Mouse (Mus musculus) MEL (cell line): ENCODE measurements at regions not wholly inside any gene's neighbourhood (a gene's known extent, or its start where the extent isn't known, plus 50 kb on each side); places are given as distances from the start of the nearest gene placed in this dataset.
"Not testable (repeated sequence)": the region's sequence is repeated elsewhere in the genome, so short reads cannot be mapped to it uniquely, and the experiment has no call there.

Experiments
- DNase-seq: peaks from one replicate; pipeline ENCODE4 v3.0.0; 2011; ENCODE audit warnings: low read depth, low spot score
- H3K27ac ChIP-seq: 2 replicates; pipeline ENCODE4 v1.5.1; 2012; ENCODE audit warnings: low read depth, mild to moderate bottlenecking, control low read depth, low read length, moderate library complexity; ENCODE audit not compliant: control insufficient read depth
- H3K27me3 ChIP-seq, 2 experiments: fragments of 150-350 bp in 1 of 2; sonication (generic) in 1 of 2; 2 replicates each; pipeline ENCODE4 v1.6.1; 2012; ENCODE audit warnings: low read length in 2 of 2, mild to moderate bottlenecking in 2 of 2, improper control_type of control experiment in 1 of 2, moderate library complexity in 1 of 2; ENCODE audit not compliant: insufficient read depth in 2 of 2, control insufficient read depth in 1 of 2
- H3K36me3 ChIP-seq, 2 experiments: 2 replicates each; pipeline ENCODE4 v1.6.1; 2012 to 2014; ENCODE audit warnings: low read length in 2 of 2, improper control_type of control experiment in 1 of 2, inconsistent platforms in 1 of 2, mild to moderate bottlenecking in 1 of 2; ENCODE audit not compliant: insufficient read depth in 2 of 2, control insufficient read depth in 1 of 2
- H3K4me1 ChIP-seq, 2 experiments: fragments of 150-350 bp in 1 of 2; sonication (generic) in 1 of 2; 2 replicates each; pipeline ENCODE4 v1.6.1; 2012; ENCODE audit warnings: low read length in 2 of 2, improper control_type of control experiment in 1 of 2, mild to moderate bottlenecking in 1 of 2; ENCODE audit not compliant: insufficient read depth in 2 of 2, control insufficient read depth in 1 of 2
- H3K4me3 ChIP-seq, 2 experiments: fragments of 150-350 bp in 1 of 2; sonication (generic) in 1 of 2; 2 replicates each; pipeline ENCODE4 v1.5.1; 2012; ENCODE audit warnings: low read depth in 2 of 2, low read length in 2 of 2, mild to moderate bottlenecking in 2 of 2, moderate library complexity in 2 of 2, control low read depth in 1 of 2, improper control_type of control experiment in 1 of 2; ENCODE audit not compliant: control insufficient read depth in 1 of 2, insufficient read depth in 1 of 2
- H3K79me2 ChIP-seq: 2 replicates; pipeline ENCODE4 v1.6.1; 2012; ENCODE audit warnings: mild to moderate bottlenecking, low read length, moderate library complexity; ENCODE audit not compliant: control insufficient read depth, poor library complexity, insufficient read depth
- H3K9ac ChIP-seq: 2 replicates; pipeline ENCODE4 v1.6.1; 2012; ENCODE audit warnings: low read depth, mild to moderate bottlenecking, control low read depth, low read length, moderate library complexity; ENCODE audit not compliant: control insufficient read depth, poor library complexity, severe bottlenecking
- H3K9me3 ChIP-seq: fragments of 150-350 bp; sonication (generic); replicated peaks from 2 replicates; pipeline ENCODE4 v1.6.1; 2012; ENCODE audit warnings: mild to moderate bottlenecking, low read length, improper control_type of control experiment, moderate library complexity; ENCODE audit not compliant: insufficient read depth
- BHLHE40 ChIP-seq: IDR thresholded peaks from 2 replicates; pipeline ENCODE4 v1.6.1; 2012; ENCODE audit warnings: low read depth, mild to moderate bottlenecking, inconsistent platforms, low read length, improper control_type of control experiment, borderline replicate concordance
- CHD1 ChIP-seq: IDR thresholded peaks from 2 replicates; pipeline ENCODE4 v1.6.1; 2012; ENCODE audit warnings: low read depth, mild to moderate bottlenecking, inconsistent platforms, low read length, improper control_type of control experiment
- CTCF ChIP-seq, 3 experiments: IDR thresholded peaks in 2 of 3; conservative IDR thresholded peaks in 1 of 3; 2 replicates each; pipeline ENCODE4 v1.5.1; 2011 to 2012; ENCODE audit warnings: low read length in 3 of 3, low read depth in 2 of 3, mild to moderate bottlenecking in 2 of 3, improper control_type of control experiment in 1 of 3, inconsistent platforms in 1 of 3, mixed read lengths in 1 of 3, moderate library complexity in 1 of 3; ENCODE audit not compliant: control insufficient read depth in 1 of 3, insufficient read depth in 1 of 3, poor library complexity in 1 of 3, severe bottlenecking in 1 of 3
- ELF1 ChIP-seq: IDR thresholded peaks from 2 replicates; pipeline ENCODE4 v1.6.1; 2014; ENCODE audit warnings: low read depth, mild to moderate bottlenecking, inconsistent platforms, low read length, improper control_type of control experiment, moderate library complexity
- ETS1 ChIP-seq: IDR thresholded peaks from 2 replicates; pipeline ENCODE4 v1.6.1; 2012; ENCODE audit warnings: low read depth, mild to moderate bottlenecking, inconsistent platforms, low read length, improper control_type of control experiment, moderate library complexity
- GATA1 ChIP-seq: IDR thresholded peaks from 2 replicates; pipeline ENCODE4 v1.6.1; 2011; ENCODE audit warnings: low read depth, low read length, improper control_type of control experiment
- MAFK ChIP-seq: IDR thresholded peaks from 2 replicates; pipeline ENCODE4 v1.6.1; 2011; ENCODE audit warnings: low read depth, mild to moderate bottlenecking, low read length, improper control_type of control experiment, borderline replicate concordance
- MEF2A ChIP-seq: IDR thresholded peaks from 2 replicates; pipeline ENCODE4 v1.6.1; 2014; ENCODE audit warnings: low read depth, mild to moderate bottlenecking, inconsistent platforms, low read length, improper control_type of control experiment; ENCODE audit not compliant: poor library complexity, insufficient replicate concordance, severe bottlenecking; ENCODE audit errors: extremely low read depth
- NELFE ChIP-seq: IDR thresholded peaks from 2 replicates; pipeline ENCODE4 v1.6.1; 2011; ENCODE audit warnings: low read depth, low read length, improper control_type of control experiment
- POLR2A ChIP-seq, 2 experiments: IDR thresholded peaks; 2 replicates each; pipeline ENCODE4 v1.6.1; 2011 to 2012; ENCODE audit warnings: low read length in 2 of 2, mild to moderate bottlenecking in 2 of 2, control low read depth in 1 of 2, improper control_type of control experiment in 1 of 2, low read depth in 1 of 2, moderate library complexity in 1 of 2; ENCODE audit not compliant: control insufficient read depth in 1 of 2, insufficient read depth in 1 of 2, poor library complexity in 1 of 2
- POLR2AphosphoS5 ChIP-seq: IDR thresholded peaks from 2 replicates; pipeline ENCODE4 v1.6.1; 2012; ENCODE audit warnings: low read depth, borderline replicate concordance, mild to moderate bottlenecking, inconsistent platforms, low read length, moderate library complexity, mixed read lengths
- RAD21 ChIP-seq: IDR thresholded peaks from 2 replicates; pipeline ENCODE4 v1.6.1; 2011; ENCODE audit warnings: mild to moderate bottlenecking, low read depth, low read length, improper control_type of control experiment
- RCOR1 ChIP-seq: IDR thresholded peaks from 2 replicates; pipeline ENCODE4 v1.6.1; 2012; ENCODE audit warnings: low read depth, mild to moderate bottlenecking, inconsistent platforms, low read length, improper control_type of control experiment
- SMC3 ChIP-seq: IDR thresholded peaks from 2 replicates; pipeline ENCODE4 v1.6.1; 2011; ENCODE audit warnings: low read depth, low read length, improper control_type of control experiment
- TAL1 ChIP-seq: IDR thresholded peaks from 2 replicates; pipeline ENCODE4 v1.6.1; 2012; ENCODE audit warnings: mild to moderate bottlenecking, inconsistent platforms, low read length, moderate library complexity, mixed read lengths
- TBP ChIP-seq: IDR thresholded peaks from 2 replicates; pipeline ENCODE4 v1.8.0; 2011; ENCODE audit warnings: low read depth, low read length, improper control_type of control experiment
- TCF12 ChIP-seq: IDR thresholded peaks from 2 replicates; pipeline ENCODE4 v1.6.1; 2014; ENCODE audit warnings: low read depth, mild to moderate bottlenecking, inconsistent platforms, low read length, improper control_type of control experiment, moderate library complexity
- USF1 ChIP-seq: IDR thresholded peaks from 2 replicates; pipeline ENCODE4 v1.6.1; 2014; ENCODE audit warnings: low read depth, mild to moderate bottlenecking, inconsistent platforms, low read length, improper control_type of control experiment, moderate library complexity
- USF2 ChIP-seq, 2 experiments: IDR thresholded peaks; 2 replicates each; pipeline ENCODE4 v1.6.1; 2011 to 2012; ENCODE audit warnings: improper control_type of control experiment in 2 of 2, low read length in 2 of 2, borderline replicate concordance in 1 of 2, inconsistent platforms in 1 of 2, low read depth in 1 of 2, mild to moderate bottlenecking in 1 of 2; ENCODE audit not compliant: insufficient read depth in 1 of 2
- ZKSCAN1 ChIP-seq: IDR thresholded peaks from 2 replicates; pipeline ENCODE4 v1.6.1; 2012; ENCODE audit warnings: low read depth, mild to moderate bottlenecking, inconsistent platforms, low read length, improper control_type of control experiment, moderate library complexity
- ZMIZ1 ChIP-seq: IDR thresholded peaks from 2 replicates; pipeline ENCODE4 v1.6.1; 2012; ENCODE audit warnings: low read depth, mild to moderate bottlenecking, inconsistent platforms, low read length, improper control_type of control experiment, moderate library complexity

DNA sequence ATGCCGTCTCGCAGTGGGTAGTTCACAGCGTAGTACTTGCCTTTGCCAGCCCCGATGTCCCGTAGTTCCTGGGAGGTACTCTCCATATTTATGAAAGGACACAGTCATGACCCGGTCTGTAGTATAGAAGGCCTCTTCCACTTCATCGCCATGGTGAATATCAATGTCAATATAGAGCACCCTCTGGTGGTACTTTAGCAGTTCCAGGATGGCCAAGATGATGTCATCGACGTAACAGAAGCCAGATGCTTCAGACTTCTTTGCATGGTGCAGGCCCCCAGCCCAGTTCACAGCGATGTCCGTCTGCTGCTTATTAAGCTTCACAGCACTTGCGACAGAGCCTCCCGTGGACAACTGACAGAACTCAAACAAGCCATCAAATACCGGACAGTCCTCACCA lies 386.4 kb downstream of the Fut8 start:
- not testable (repeated sequence) for H3K4me1 ChIP-seq, H3K9me3 ChIP-seq, H3K27ac ChIP-seq, H3K9ac ChIP-seq, H3K27me3 ChIP-seq, H3K4me3 ChIP-seq, H3K36me3 ChIP-seq, H3K79me2 ChIP-seq
- DNase-seq = peak; percentile 9
- TF ChIP-seq CTCF (IDR thresholded peaks at IDR 0.05 in 2 of 3, conservative IDR thresholded peaks at IDR 0.05 in 1 of 3; ENCODE audit: control insufficient read depth in 1 of 3, insufficient read depth in 1 of 3, low read depth in 2 of 3, low read length in 3 of 3, poor library complexity in 1 of 3, severe bottlenecking in 1 of 3) = peak in 2 of 3 experiments; percentile 4 to 27; a peak in 1 of 6 replicates
- TF ChIP-seq SMC3 = peak; percentile 36; the same call in 1 of the 2 replicates
- peak; percentile 32 for TF ChIP-seq RAD21

DNA sequence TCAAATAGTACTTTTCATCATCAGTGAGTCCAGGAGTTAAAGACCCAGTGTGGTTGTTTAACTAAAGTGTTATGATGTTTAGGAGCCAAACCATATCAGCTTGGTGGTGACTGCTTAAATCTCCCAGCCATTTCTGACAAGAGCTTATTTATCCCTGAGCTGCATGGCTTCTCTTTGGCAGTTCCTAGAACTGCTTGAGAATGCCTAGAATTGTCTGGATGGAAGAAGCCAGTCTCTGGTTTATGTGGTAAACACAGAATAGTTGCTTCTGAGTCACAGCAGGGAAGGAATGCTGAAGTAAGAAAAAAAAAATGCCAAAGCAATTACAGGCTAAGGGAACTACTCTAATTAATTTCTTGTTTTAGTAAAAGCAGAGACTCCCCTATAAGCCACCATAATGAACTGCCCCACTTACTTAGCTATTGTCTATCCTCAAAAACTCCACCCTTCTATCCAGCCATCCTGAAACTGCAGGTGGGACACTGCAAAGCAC lies 390.5 kb downstream of the Fut8 start:
- Histone ChIP-seq H3K9me3 (no peaks in the 10 kb centered on the region), H3K36me3 (no peaks in the 10 kb centered on the region), H3K27ac (no peak overlapping the region), H3K9ac (no peak overlapping the region), H3K27me3 (peaks cover 1 to 9% of the 10 kb centered on the region in 2 experiments; a peak in 3 of 4 replicates), H3K4me1 (no peaks in the 10 kb centered on the region), H3K4me3 (no peak overlapping the region), H3K79me2 (no peaks in the 10 kb centered on the region)
- TF ChIP-seq CHD1 = no peak
- no peak for TF ChIP-seq ELF1
- TF ChIP-seq ZKSCAN1 = no peak
- TF ChIP-seq RCOR1 = no peak
- no peak for TF ChIP-seq USF1
- TF ChIP-seq GATA1 = no peak
- no peak for TF ChIP-seq USF2 (IDR thresholded peaks at IDR 0.05; ENCODE audit: borderline replicate concordance in 1 of 2, insufficient read depth in 1 of 2, low read depth in 1 of 2, low read length in 2 of 2)
- no peak for DNase-seq

DNA sequence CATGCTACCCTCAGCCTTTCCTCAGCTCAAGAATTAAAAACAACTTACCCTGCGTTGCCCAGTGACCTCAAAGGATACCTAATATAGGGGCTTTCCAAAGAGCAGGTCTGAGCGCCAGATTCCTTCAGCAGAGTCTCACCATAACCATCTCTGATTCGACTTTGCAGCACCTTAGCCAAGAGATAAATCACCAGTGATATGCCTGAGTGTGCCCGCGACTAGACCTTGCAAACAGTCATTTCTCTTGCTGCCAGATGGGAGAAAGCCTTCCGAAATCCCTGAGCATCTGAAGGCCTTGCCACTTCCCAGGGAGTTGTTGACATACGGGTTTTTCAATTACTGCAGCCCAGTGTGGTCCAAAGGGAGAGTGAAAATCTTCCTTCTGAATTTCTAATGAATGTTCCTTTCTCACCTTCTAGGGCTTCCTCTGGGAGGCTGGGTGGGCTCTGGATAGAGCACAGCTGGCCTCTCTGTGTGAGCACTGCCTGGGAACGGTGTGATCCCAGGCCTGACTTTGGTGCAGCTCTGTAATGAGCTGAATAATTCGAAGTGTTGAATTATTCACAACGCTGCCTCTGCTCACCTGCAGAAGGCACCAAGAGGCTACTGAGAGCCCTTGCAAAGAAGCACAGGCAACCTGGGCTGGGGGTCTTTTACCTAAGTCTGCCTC lies 396.2 kb downstream of the Fut8 start:
- Histone ChIP-seq H3K36me3 (no peaks in the 10 kb centered on the region), H3K4me1 (no peaks in the 10 kb centered on the region), H3K9me3 (no peaks in the 10 kb centered on the region), H3K4me3 (no peak overlapping the region), H3K79me2 (no peaks in the 10 kb centered on the region), H3K27ac (no peak overlapping the region), H3K9ac (no peak overlapping the region), H3K27me3 (peaks cover 1 to 2% of the 10 kb centered on the region in 2 experiments; a peak in 3 of 4 replicates)
- no peak for DNase-seq
- TF ChIP-seq BHLHE40 (no peak), SMC3 (no peak), MAFK (no peak), RAD21 (no peak), ZMIZ1 (no peak), MEF2A (no peak), POLR2AphosphoS5 (no peak), TCF12 (no peak), USF2 (IDR thresholded peaks at IDR 0.05; ENCODE audit: borderline replicate concordance in 1 of 2, insufficient read depth in 1 of 2, low read depth in 1 of 2, low read length in 2 of 2) (no peak), NELFE (no peak), POLR2A (IDR thresholded peaks at IDR 0.05; ENCODE audit: control insufficient read depth in 1 of 2, insufficient read depth in 1 of 2, low read depth in 1 of 2, low read length in 2 of 2, poor library complexity in 1 of 2) (no peak), USF1 (no peak), TAL1 (no peak), GATA1 (no peak), ETS1 (no peak), TBP (no peak)
